Mouse (Mus musculus) gastrocnemius, adult 8-10 months (tissue): ENCODE results near the gene Cck. TPM values are rescaled to one million over a fixed set of nuclear protein-coding genes. Genes with fewer than 3 reads are reported as not detected.

Experiments used
- DNase-seq, 2 experiments: peaks; one replicate each; pipeline ENCODE4 v3.0.0; 2022; ENCODE audit warnings: low spot score in 2 of 2
- total RNA-seq, 4 experiments: library from RNA; stranded (reverse); gene quantifications; 2 replicates each; pipeline ENCODE4 v1.2.4; 2022

The Cck gene
- total RNA-seq = not detected

DNA sequence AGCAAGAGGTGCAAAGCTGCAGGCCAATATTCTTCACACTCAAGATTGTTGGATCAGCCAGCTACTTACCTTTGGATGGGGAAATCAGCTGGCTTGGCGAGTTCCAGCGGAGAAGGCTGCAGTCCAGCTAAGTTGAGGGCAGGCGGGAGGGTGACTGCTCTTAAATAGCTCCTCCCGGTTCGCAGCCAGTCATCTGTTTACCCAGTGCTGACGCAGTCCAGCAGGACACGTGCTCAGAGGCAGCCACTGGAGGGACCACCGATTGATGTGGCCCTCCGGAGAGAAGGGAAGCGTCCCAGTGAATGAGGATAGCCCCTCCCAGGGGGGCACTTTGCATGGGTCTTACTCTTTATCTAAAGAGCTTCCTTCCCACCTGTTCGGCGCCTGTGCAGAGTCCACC, at the start of gene Cck:
TSS of gene Cck (minus strand) at position 166 of the 400 bp plus-strand sequence.
- DNase-seq = peak; percentile 12 to 34

DNA sequence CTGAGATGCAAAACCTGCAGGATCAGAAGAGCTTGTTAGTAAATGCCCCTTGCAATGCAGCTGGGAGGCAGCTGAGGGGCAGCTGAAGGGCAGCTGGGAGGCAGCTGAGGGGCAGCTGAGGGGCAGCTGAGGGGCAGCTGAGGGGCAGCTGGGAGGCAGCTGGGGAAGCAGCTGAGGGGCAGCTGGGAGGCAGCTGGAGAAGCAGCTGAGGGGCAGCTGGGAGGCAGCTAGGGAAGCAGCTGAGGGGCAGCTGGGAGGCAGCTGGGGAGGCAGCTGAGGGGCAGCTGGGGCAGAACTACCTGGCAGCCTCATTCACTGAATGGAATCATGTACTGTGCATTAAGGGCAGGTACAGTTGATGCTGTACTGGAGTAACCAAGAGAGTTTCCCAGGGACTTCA, 46.0 kb upstream of the Cck start:
- no peak for DNase-seq

DNA sequence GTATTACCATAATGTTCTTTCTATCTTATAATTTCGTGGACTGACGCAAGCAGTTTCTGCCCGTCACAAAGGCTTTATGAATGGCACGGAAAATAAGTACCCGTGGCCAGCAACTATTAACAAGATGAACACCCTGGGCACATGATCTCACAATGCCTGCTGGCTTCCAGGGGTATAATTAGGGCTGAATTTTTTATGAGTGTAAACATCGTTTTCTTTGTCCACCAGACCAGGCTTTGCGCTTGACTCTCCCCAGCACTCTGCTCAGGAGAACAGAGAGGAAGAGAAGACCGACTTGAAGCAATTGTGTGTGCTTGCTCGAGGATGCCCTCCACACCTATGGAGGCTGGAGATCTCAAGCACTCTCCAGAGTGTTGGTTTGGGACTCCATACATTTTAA, 37.1 kb upstream of the Cck start:
- no peak for DNase-seq

DNA sequence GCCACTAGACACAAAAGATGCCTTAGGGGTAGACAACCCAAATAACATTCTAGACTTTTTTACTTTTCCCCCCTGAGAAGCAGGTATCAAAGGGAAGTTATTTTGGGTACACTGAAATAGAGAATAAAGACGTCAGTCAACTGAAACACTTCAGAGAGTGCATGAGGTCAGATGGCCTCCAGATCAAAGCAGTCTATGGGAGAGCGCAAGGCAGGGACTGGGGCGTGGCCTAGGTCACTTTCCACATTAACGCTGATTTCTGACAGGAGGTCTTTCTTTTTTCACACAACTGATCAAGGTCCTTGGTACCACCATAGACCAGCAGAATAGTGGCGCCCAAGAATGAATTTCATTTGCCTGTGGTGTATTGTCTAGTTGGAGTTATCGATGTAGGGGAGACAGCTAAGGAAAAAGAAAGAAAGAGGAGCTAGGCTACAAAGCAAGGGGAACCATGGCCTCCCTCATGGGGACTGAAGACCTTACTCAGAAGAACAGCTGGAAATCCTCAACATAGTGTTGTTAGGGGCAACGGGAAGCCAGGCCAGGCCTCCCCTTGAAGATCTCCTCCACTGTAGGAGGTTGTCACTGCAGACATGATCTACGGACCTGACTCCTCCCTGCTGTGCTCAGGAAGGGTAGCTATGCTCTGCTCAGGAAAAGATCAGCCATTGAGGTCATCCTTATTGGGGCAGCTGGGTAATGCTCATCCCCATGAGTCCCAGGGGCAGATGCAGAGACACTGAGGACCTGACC, 33.3 kb upstream of the Cck start:
- DNase-seq = no peak

DNA sequence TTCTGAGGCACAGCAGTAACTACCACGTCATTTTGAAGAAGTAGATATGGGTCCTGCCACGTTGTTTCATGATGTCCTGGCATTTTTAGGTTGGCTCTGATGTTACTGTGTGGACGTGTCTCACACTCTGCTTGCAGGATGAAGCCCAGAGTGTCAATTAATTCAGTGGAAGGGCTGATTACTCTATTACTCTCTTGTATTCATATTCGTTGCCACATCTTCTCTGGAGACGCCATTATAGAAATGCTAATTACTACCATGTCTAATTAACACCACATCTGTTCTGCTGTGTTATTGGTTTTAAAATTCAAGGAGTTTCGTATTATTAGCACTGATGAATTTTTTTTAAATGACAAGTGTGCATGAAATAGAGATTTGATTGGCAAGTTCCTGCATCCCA, 30.7 kb upstream of the Cck start:
- no peak for DNase-seq

DNA sequence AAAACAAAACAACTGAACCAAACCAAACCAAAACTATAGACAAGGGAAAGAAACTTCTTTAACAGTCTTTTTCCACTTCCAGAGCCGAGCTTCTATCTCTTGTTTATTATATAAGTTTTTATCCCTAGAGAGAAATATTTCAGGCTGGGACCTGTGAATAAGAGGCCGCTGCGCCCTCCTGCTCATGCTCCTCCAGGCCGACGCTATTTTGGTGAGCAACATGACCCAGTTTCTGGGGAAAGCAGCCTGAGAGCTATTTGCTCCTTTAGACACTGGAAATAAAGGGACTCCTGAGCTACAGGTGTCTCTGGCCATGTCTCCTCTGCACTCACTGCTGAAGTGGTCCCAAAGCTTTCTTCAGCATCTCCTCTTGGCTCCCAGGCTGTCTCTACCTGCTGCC, 24.6 kb upstream of the Cck start:
- no peak for DNase-seq

DNA sequence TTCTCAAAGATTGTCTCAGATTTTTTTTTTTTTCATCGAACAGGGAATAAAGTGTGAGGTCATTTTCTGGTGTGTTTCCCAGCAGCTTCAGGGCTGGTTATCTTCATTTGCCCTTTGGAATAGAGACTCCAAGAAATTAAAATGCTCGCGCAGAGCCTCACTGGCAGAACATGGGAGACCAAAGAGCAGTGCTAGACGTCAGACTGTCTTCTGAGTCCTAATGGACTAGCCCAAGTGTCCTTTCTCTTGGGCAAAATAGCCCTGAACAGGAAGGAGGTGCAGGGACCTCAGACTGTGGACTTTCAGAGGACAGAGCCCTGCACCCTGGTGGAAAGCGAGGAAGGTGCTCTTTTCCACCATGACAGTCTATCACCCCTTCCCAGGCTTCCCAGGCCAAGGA, 19.0 kb upstream of the Cck start:
- no peak for DNase-seq

DNA sequence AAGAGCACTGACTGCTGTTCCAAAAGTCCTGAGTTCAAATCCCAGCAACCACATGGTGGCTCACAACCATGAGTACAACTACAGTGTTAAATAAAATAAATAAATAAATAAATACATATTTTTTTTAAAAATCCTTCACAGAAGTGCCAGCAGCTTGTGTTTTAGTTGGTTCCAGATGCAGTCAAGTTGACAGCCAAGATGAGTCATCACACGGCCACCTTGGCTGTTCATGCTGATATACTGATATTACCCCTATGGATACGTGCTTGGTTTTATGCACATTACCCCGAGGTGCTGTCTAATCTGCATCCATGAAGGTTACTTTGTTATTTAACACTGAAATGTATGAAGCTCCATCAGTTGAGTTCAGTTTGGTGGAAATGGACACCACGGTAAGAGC, 16.4 kb upstream of the Cck start:
- DNase-seq = no peak

DNA sequence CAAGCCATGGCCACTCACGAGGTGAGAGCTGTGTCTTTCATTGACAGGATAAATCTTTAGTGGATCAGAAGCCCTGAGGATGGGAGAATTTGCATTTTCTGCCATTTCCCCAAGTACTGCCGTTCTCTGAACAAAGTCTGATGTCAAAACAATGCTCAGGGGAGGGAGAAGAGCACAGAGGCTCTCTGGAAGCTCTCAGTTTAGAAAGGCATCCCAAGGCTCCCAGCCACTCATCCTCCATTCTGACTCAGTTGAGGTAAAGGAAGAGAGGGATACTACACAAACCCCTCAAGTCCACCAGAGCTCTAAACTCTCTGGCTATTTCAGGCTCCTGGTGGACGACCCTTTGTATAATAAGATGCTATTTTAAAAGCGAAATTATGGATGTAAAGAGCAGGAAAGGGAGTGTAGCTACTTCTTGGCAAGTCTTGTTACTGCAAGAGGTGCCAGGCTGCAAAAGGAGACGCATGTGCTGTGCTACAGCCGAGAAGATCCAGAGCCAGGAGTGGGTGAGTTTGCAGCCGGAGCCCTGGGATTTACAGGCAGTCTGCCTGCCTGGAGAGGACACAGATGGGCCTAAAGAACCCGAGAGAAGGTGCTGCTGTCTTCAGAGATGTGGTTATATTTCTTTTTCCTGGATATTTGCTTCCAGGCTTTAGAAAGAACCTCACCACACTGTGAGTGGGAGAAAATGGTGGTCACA, 11.1 kb upstream of the Cck start:
- DNase-seq = no peak

DNA sequence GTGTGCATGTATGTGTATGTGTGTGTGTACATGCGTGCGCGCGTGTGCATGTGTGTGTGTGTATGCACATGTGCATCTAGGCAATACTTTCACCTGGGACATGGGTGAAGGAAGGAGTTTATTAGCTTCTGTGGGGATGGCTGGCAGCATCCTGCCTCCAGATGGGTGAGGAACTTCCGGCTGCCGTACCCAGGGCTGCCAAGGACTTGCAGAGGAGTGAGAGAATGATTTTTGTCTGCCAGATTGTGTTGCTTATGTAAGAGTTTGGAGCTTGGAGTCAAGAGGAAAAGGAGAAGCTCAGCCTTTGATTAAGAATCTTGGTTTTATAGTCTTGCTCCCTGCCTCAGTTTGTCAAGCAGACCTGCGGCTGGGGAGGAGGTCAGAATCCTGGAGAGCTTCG, 9.9 kb upstream of the Cck start:
- no peak for DNase-seq

DNA sequence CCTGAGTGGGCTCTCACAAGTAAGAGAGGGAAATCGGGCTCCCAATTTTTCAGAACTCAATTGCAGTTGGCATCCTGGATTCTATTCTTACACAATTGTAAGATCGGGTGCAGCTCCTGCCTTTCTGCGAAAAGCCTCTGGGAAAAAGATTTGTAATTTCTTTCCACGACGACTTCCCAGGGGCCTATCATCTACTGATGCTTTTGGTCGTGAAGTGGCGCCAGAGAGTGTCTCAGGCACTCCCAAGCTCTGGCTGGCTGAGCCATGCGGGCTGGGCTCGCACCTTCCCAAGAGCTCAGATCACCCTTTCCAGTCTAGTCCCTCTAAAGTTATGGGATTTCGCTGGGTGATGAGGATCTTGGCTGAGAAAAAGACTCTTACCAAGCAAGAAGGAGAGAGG, 608 bp upstream of the Cck start:
- no peak for DNase-seq

DNA sequence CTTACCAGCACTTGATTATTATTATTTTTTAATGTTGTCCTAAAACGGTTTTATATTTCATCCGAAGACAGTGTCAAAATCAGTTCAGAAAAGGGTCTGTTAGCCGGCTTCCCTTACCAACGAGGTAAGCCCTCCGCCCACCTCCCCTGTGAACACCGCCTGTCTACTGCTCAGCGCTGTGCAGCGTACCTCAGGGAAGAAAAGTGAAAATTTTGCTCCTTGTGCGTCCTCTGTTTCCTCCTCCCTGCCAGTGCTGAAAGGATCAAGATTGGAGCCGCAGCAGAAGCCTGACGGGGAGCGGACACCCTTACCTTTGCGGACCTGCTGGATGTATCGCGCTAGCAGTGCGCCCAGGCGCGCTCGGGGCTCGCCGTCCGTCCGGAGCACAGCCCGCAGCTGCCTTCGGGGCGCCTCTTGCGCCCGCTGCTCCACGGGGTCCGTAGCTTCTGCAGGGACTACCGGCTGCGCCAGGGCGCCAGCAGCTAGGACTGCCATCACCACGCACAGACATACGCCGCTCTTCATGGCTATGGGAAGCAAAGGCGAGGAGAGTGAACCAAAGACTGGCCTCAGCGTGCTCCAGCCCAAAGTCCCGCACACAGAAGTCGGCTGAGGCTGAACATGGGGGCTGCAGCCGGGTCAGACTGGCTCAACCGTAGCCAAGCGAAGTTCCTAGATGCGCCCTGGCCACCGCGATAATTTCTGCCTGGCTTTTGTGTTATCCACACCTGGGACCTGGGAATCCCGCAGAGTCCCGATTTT, 1.3 kb downstream of the Cck start:
- DNase-seq = no peak

DNA sequence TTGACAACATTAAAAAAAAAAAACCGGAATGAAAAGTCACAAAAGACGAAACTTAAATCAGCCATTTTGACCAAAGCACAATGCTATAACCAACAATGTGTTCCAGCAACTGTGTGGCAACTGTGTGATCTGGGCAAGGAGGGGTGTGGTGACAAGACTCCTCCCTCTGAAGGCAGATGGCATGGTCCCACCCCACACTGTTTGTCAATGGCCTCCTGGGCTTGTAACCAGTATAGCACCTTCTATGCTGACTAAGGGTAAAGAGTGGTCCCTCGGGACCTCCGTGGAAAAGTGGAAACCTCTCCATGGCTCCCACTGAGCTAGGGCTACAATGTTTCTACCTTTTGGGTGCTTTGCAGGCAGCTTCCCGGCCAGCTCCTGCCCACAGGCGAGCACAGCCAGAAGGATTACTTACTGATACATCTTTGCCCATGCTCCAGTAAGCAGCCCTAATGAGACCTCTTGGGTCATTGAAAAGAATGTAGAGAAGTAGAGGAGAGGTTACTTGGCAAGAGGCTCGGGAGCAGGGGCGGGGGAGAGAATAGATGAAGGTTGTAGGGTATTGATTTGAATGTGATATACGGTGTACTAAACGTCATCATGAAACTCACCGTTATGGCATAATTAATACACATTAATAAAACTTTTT, 3.8 kb downstream of the Cck start:
- DNase-seq = no peak

DNA sequence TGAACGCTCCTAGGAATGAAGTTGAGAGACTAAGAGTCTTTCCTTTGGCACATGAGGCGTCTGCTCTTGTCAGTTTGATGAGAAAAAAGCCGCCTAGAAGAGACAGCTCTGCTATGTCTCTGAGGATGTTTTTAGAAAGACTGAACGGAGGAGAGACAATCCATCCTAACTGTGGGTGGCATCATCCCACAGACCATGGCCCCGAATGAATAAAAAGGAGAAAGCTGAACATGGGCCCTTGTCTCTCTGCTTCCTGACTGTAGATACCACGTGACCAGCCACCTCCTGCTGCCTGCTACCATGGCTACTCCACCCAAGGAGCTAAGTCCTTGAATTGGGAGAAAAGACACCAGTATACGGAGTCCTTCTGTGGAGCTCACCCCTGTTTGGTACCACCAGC, 8.3 kb downstream of the Cck start:
- no peak for DNase-seq

DNA sequence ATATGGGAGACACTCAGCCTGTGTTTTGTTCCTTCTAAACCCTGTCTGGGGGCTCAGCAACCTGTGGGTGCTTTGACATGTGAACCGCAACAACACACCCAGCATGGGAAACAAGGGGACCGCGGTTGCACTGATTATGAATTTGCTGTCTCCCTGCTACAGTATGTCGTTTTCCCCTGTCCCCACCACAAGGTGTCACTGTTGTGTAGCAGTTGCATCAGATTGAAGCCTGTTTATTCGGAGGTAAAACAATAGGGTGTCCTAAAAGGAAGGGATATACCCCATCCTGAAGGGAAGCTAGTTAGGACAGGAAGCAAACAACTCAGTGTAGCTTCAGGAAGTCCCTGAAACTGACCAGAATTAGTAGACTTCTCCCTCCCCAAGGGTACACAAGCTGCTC, 16.0 kb downstream of the Cck start:
- DNase-seq = peak in 1 of 2 experiments; percentile 19

DNA sequence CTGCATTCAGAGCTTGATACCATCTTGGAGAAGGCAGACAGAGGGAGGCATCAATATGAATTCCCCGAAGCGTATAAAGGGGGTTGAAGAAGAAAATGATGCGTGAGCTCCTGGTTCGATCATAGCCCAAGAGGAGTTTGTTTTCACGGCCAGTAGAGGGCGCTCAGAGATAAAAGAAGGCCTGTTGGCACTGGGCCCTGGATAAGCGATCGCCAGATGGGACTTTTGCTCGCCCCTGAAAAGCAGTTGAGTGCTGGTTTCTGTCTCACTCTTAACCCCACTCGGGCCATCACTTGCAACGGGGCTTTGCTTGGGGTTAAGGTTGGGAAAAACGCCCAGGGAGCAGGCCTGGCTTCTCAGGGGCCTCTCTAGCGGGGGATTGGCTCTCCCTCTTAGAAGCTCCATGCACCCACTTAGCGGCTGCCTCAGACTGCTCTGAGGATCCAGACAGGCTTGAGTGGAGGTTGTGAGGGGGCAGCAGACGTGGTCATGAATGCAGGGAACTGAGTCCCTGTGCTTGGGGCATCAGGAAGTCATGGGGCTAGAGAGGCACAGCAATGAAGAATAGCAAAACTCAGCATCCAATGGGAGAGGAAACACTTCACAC, 18.1 kb downstream of the Cck start:
- peak in 1 of 2 experiments; percentile 54 for DNase-seq

DNA sequence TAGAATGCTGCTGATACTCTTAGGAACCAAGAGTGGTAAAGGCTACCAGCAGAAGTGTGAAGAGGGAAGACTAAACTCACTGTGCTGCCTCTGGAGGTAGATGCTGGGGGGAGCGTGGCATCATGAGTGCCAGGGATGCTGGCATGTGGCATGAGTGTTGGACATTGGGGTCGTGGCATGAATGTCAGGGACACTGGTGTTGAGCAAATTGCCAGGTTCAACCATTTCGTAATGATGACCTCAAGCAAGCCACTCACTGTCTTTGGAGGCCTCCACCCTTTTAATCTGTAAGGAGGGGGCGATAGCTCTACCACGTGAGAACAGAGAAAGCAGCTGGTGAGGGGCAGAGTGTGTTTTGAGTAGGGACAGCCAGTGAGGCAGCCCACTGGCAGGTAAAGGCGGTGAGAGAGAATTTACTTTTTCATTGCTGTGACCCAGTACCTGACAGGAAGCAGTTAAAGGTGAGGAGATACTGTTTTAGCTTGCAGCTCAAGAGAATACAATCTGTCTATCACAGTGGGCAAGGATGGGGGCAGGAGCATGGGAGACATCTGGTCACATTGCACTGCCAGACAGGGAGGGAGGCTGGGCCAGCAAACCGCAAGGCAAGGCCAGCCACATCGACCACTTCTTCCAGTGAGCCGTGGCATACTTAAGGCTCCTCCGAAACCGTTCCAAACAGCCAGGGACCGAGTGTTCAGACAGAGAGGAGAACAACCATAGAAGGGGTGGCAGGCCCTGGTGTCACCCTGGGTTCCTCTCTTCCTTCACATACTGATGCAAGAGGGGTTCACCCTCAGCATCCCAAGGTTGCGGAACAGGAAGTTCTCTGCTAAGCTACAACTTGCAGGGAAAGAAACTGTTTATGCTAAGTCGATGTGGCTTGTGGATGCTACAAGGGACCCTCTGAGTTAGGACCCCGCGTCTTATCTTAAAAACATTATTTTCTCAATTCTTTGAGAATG, 19.7 kb downstream of the Cck start:
- DNase-seq = no peak

DNA sequence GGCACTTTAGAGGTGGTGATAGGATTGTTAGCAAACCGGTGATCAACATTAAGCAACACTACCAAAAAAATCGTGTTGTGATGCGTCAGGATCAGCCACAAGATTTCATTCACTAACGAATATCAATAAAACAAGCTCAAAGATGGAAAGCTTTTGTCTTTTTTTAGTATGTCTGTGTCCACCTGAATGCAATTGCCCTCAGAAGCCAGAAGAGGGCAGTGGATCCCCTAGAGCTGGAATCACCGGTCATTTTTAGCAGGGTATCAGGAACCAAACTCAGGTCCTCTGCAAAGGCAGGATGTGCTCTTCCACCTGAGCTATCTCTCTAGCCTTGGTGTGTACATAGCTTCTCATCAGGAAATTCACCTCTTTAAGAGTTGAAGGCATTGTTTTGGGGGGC, 20.7 kb downstream of the Cck start:
- DNase-seq = no peak

DNA sequence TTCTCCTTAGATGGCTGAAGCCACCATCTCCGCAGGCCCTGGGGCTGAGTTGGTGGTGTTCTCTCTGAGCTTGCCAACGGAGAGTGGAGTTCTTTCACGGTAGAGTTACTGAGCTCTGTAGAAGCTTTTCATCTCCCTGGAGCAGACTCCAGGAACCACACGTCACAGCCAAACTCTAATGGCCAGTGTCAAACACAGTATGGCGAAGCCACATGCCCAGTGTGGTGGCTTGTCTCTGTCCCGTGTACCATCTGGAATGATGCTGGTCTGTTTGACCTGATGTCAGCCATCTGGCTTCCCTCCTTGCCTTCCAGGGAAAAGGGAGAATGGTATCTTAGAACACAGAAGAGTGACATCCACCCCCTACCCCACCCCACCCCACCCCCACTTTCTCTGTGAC, 25.8 kb downstream of the Cck start:
- DNase-seq = no peak

DNA sequence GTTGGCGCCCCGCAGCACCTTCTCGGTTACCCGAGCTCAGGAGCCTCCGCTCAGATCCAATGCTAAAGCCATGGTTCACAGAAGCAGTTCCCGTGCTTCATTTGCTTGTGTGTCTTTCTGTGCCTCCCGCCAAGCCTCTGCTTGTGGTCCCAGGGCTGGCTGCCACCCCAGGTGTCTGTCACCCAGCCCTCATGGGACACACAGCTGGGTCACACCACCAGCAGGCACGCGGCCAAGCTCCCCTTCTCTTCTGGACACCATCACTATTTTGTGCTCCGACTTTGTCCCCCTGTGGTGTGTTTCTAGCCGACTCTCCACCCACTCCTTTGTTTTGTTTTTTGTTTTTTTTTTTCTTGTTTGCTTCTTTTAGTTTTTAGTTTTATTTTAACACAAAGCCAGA, 28.0 kb downstream of the Cck start:
- no peak for DNase-seq
